Mouse (Mus musculus) adipose tissue, adult 10 weeks (tissue): ENCODE results near the gene Adam30. TPM values are rescaled to one million over a fixed set of nuclear protein-coding genes. Genes with fewer than 3 reads are reported as not detected.

Experiments
- polyA plus RNA-seq: library from polyadenylated mRNA; stranded (reverse); fragments of 350-450 nt; fragmentation: Illumina TruSeq; extraction: RNeasy Lipid Tissue Mini Kit (QIAGEN cat#74804); gene quantifications from one replicate; pipeline ENCODE4 v1.2.3, GENCODE M21; 2014; ENCODE audit warnings: low read depth, low replicate concordance

Gene Adam30
- polyA plus RNA-seq = 1.1 TPM

GRCm38 (mm10) chr3:98160330-98160729, at the start of gene Adam30:
Gene Adam30 (plus strand): TSS chr3:98160630.

Other genes starting within 250 kb of the Adam30 start
- gene Notch2, start 147.1 kb upstream of the Adam30 start, polyA plus RNA-seq = 20.5 TPM
- not detected for gene Reg4, start 61.5 kb downstream of the Adam30 start, polyA plus RNA-seq
- gene Hmgcs2, start 119.8 kb downstream of the Adam30 start, polyA plus RNA-seq = 36.4 TPM
- 307 TPM for gene Phgdh, start 179.4 kb downstream of the Adam30 start, polyA plus RNA-seq
- gene Zfp697, start 221.8 kb downstream of the Adam30 start, polyA plus RNA-seq = 19.4 TPM